In genomic region chr2:59992488-59993189, GRCm38 (mm10) we compare ENCODE assay signal across 8 mouse cellular contexts.
DNase-seq lines count a peak whose midpoint lies in the region; ATAC-seq and TF ChIP-seq lines count a peak whose summit lies in the region.

No protein-coding gene starts in this region.

- TF ChIP-seq CTCF in intestine, postnatal 0 days (IDR thresholded peaks at IDR 0.05; ENCODE audit: low read depth), result no peak

- 0 out of 2 replicates have a peak overlapping the region, but pooled peaks have one; percentile 40 for H3K9ac ChIP-seq in kidney, embryonic 16.5 days (replicated peaks; ENCODE audit: low read length)
- H3K9ac ChIP-seq in embryonic facial prominence, embryonic 12.5 days, result no peak overlapping the region
- H3K9ac ChIP-seq in neural tube, embryonic 14.5 days (replicated peaks; ENCODE audit: low read depth, low read length), result no peak overlapping the region
- no peak overlapping the region for H3K9ac ChIP-seq in intestine, postnatal 0 days (ENCODE audit: low read depth, low read length)

- 34% methylated on average over 10 of the region's 10 CpGs for WGBS in kidney, embryonic 16.5 days
- WGBS in embryonic facial prominence, embryonic 12.5 days, result 20% methylated on average over 10 of the region's 10 CpGs
- WGBS in neural tube, embryonic 14.5 days, result 52% methylated on average over 10 of the region's 10 CpGs
- 63% methylated on average over 10 of the region's 10 CpGs for WGBS in intestine, postnatal 0 days

- peak; percentile 63; the same call in 1 of the 2 replicates for ATAC-seq in kidney, embryonic 16.5 days (ENCODE audit: low FRiP score, low TSS enrichment)
- ATAC-seq in embryonic facial prominence, embryonic 12.5 days (ENCODE audit: insufficient number of reproducible peaks, insufficient read depth, low FRiP score, low TSS enrichment), result no peak; the same call in 1 of the 2 replicates
- no peak; the same call in 1 of the 2 replicates for ATAC-seq in neural tube, embryonic 14.5 days (ENCODE audit: low read depth)
- ATAC-seq in intestine, postnatal 0 days, result no peak

- H3K27me3 ChIP-seq in kidney, embryonic 16.5 days (ENCODE audit: insufficient read depth, low read length), result no peaks in the 10 kb centered on the region
- no peaks in the 10 kb centered on the region for H3K27me3 ChIP-seq in embryonic facial prominence, embryonic 12.5 days
- H3K27me3 ChIP-seq in neural tube, embryonic 14.5 days (ENCODE audit: control insufficient read depth, insufficient read depth, low read length), result no peaks in the 10 kb centered on the region
- H3K27me3 ChIP-seq in intestine, postnatal 0 days (replicated peaks; ENCODE audit: control insufficient read depth, insufficient read depth, low read length), result no peaks in the 10 kb centered on the region

- no peaks in the 10 kb centered on the region for H3K9me3 ChIP-seq in kidney, embryonic 16.5 days (ENCODE audit: low read length)
- H3K9me3 ChIP-seq in embryonic facial prominence, embryonic 12.5 days, result no peaks in the 10 kb centered on the region
- H3K9me3 ChIP-seq in neural tube, embryonic 14.5 days (ENCODE audit: control insufficient read depth, low read length), result no peaks in the 10 kb centered on the region
- no peaks in the 10 kb centered on the region for H3K9me3 ChIP-seq in intestine, postnatal 0 days (ENCODE audit: control insufficient read depth)

- H3K4me3 ChIP-seq in kidney, embryonic 16.5 days (ENCODE audit: low read length), result 0 out of 2 replicates have a peak overlapping the region, but pooled peaks have one; percentile 9
- 0 out of 2 replicates have a peak overlapping the region, but pooled peaks have one; percentile 7 for H3K4me3 ChIP-seq in embryonic facial prominence, embryonic 12.5 days
- no peak overlapping the region for H3K4me3 ChIP-seq in neural tube, embryonic 14.5 days (ENCODE audit: low read depth, low read length)
- H3K4me3 ChIP-seq in intestine, postnatal 0 days (ENCODE audit: low read depth, low read length), result no peak overlapping the region

- peak overlapping the region; percentile 36 for H3K4me2 ChIP-seq in kidney, embryonic 16.5 days (replicated peaks; ENCODE audit: low read depth, low read length)
- H3K4me2 ChIP-seq in embryonic facial prominence, embryonic 12.5 days (replicated peaks), result peak overlapping the region; percentile 37
- H3K4me2 ChIP-seq in neural tube, embryonic 14.5 days (ENCODE audit: low read depth, low read length), result no peak overlapping the region
- H3K4me2 ChIP-seq in intestine, postnatal 0 days (replicated peaks; ENCODE audit: low read depth), result no peak overlapping the region

- H3K4me1 ChIP-seq in kidney, embryonic 16.5 days (ENCODE audit: insufficient read depth, low read length), result peaks cover 5% of the 10 kb centered on the region; the same call in 1 of the 2 replicates
- H3K4me1 ChIP-seq in embryonic facial prominence, embryonic 12.5 days, result peaks cover 36% of the 10 kb centered on the region
- peaks cover 3% of the 10 kb centered on the region; the same call in 1 of the 2 replicates for H3K4me1 ChIP-seq in neural tube, embryonic 14.5 days (ENCODE audit: control insufficient read depth, insufficient read depth, low read length)
- no peaks in the 10 kb centered on the region for H3K4me1 ChIP-seq in intestine, postnatal 0 days (replicated peaks; ENCODE audit: control insufficient read depth, insufficient read depth, low read length)

- H3K27ac ChIP-seq in kidney, embryonic 16.5 days (ENCODE audit: low read length), result peak overlapping the region; percentile 73
- H3K27ac ChIP-seq in embryonic facial prominence, embryonic 12.5 days, result peak overlapping the region; percentile 72
- H3K27ac ChIP-seq in neural tube, embryonic 14.5 days (ENCODE audit: low read depth, low read length), result peak overlapping the region; percentile 0; the same call in 1 of the 2 replicates
- no peak overlapping the region for H3K27ac ChIP-seq in intestine, postnatal 0 days (ENCODE audit: low read depth, low read length)

- no peak for DNase-seq in kidney, adult 11 months
- DNase-seq in lung, adult 18-20 months, result peak; percentile 40 to 67
- DNase-seq in thymus, postnatal 14 days, result no peak
- DNase-seq in cerebellum, adult 11-12 months, result no peak

- H3K36me3 ChIP-seq in kidney, embryonic 16.5 days (ENCODE audit: insufficient read depth, low read length), result 0 out of 2 replicates have a peak, but pooled peaks cover 3% of the 10 kb centered on the region
- no peaks in the 10 kb centered on the region for H3K36me3 ChIP-seq in embryonic facial prominence, embryonic 12.5 days
- H3K36me3 ChIP-seq in neural tube, embryonic 14.5 days (ENCODE audit: control insufficient read depth, insufficient read depth, low read length), result no peaks in the 10 kb centered on the region
- peaks cover 12% of the 10 kb centered on the region for H3K36me3 ChIP-seq in intestine, postnatal 0 days (ENCODE audit: control insufficient read depth, insufficient read depth)

Comparison
In these comparisons a context has a peak if more than half of its experiments do, and no peak if none do; other contexts are left out.
1. H3K4me2 ChIP-seq: peak in kidney, embryonic 16.5 days (single experiment) and embryonic facial prominence, embryonic 12.5 days (single experiment); none in neural tube, embryonic 14.5 days (single experiment) and intestine, postnatal 0 days (single experiment).
2. H3K4me3 ChIP-seq: peak in kidney, embryonic 16.5 days (single experiment) and embryonic facial prominence, embryonic 12.5 days (single experiment); none in neural tube, embryonic 14.5 days (single experiment) and intestine, postnatal 0 days (single experiment).
3. DNase-seq: peak in lung, adult 18-20 months (2 of 2); none in kidney, adult 11 months (single experiment), thymus, postnatal 14 days (single experiment) and cerebellum, adult 11-12 months (single experiment).